Mouse (Mus musculus) lung, postnatal 10 days (tissue): ENCODE measurements around the gene Hist1h2ad.
A peak's percentile ranks its signal among the peaks of the same experiment; 100 is the strongest.

Experiments
- DNase-seq: peaks from one replicate; pipeline ENCODE4 v3.0.0; 2021

Gene Hist1h2ad

GRCm38 (mm10) chr13:23622861-23623450 lies 48.8 kb downstream of the Hist1h2ad start:
- peak; percentile 38 for DNase-seq
